Mouse (Mus musculus) liver, adult 2 months (tissue): ENCODE measurements around the gene Prpf40a.

Experiments used
- CTCF ChIP-seq: fragments of 200-500 bp; IDR thresholded peaks from 2 replicates; pipeline ENCODE4 v1.5.1; 2011; ENCODE audit warnings: low read depth, low read length, control low read depth
- POLR2A ChIP-seq: fragments of 200-500 bp; IDR thresholded peaks from 2 replicates; pipeline ENCODE4 v1.6.1; 2011; ENCODE audit warnings: low read length, control low read depth; ENCODE audit not compliant: insufficient read depth; ENCODE audit errors: extremely low read depth

DNA sequence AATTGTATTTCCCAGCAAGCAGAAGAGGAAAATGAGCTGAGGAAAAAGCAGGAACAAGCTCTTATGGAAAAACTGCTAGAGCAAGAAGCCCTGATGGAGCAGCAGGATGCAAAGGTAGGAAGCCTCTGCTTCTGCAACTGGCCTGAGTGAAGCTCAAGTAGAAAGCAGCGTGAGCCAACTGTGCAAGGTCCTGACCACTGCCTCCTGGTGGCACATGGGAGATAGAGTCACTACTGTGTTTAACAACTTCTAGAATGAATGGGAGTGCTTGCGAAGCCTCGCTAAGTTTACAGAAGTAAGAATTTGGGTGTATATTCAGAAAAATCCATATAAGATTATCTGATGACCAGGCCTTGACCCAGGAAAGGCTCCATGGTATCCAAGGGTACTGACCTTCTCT is 65.1 kb downstream of the Prpf40a start:
- no peak for TF ChIP-seq POLR2A
- 0 out of 2 replicates have a peak, but pooled peaks have one; percentile 17 for TF ChIP-seq CTCF
